In genomic region chr10:42225184-42225935, GRCm38 (mm10) we compare ENCODE assay signal across 14 mouse cellular contexts. TPM values are rescaled to one million over a fixed set of nuclear protein-coding genes. Genes with fewer than 3 reads are reported as not detected.
DNase-seq lines count a peak whose midpoint lies in the region; ATAC-seq and TF ChIP-seq lines count a peak whose summit lies in the region.
"Had no signal": no experiment of that assay in that cellular context is flagged by ENCODE, and none has a peak within 500 bp of the region (broad histone marks: within the 10 kb centered on the region; RNA-seq: fewer than 3 reads in every experiment).

No protein-coding gene starts in this region.

- peaks cover 13% of the 10 kb centered on the region for H3K36me3 ChIP-seq in embryonic facial prominence, embryonic 10.5 days (replicated peaks)
- H3K36me3 ChIP-seq in kidney, embryonic 16.5 days (ENCODE audit: insufficient read depth, low read length): peaks cover 4% of the 10 kb centered on the region; the same call in 1 of the 2 replicates
- H3K36me3 ChIP-seq in megakaryocyte, embryonic 14.5 days (replicated peaks; ENCODE audit: low read length): peaks cover 79% of the 10 kb centered on the region
- H3K36me3 ChIP-seq in midbrain, embryonic 16.5 days (ENCODE audit: control insufficient read depth, insufficient read depth, low read length): no peaks in the 10 kb centered on the region
- H3K36me3 ChIP-seq in hindbrain, postnatal 0 days (ENCODE audit: insufficient read depth, low read length): no peaks in the 10 kb centered on the region
- H3K36me3 ChIP-seq: neural tube, embryonic 13.5 days had no signal

- no peak overlapping the region for H3K4me2 ChIP-seq in kidney, embryonic 16.5 days (replicated peaks; ENCODE audit: low read depth, low read length)
- no peak overlapping the region for H3K4me2 ChIP-seq in midbrain, embryonic 16.5 days (ENCODE audit: low read length)
- no peak overlapping the region for H3K4me2 ChIP-seq in hindbrain, postnatal 0 days (ENCODE audit: low read depth, low read length)
- H3K4me2 ChIP-seq: heart, embryonic 13.5 days; hindbrain, embryonic 14.5 days; neural tube, embryonic 13.5 days had no signal

- peaks cover 57% of the 10 kb centered on the region for H3K4me1 ChIP-seq in embryonic facial prominence, embryonic 10.5 days
- peaks cover 44% of the 10 kb centered on the region for H3K4me1 ChIP-seq in kidney, embryonic 16.5 days (ENCODE audit: insufficient read depth, low read length)
- H3K4me1 ChIP-seq in megakaryocyte, embryonic 14.5 days: peaks cover 95% of the 10 kb centered on the region
- H3K4me1 ChIP-seq in midbrain, embryonic 16.5 days (ENCODE audit: control insufficient read depth, insufficient read depth, low read length): peaks cover 11% of the 10 kb centered on the region; the same call in 1 of the 2 replicates
- H3K4me1 ChIP-seq in hindbrain, postnatal 0 days (ENCODE audit: insufficient read depth, low read length): peaks cover 17% of the 10 kb centered on the region

- no peaks in the 10 kb centered on the region for H3K27me3 ChIP-seq in embryonic facial prominence, embryonic 10.5 days (replicated peaks; ENCODE audit: low read depth, poor library complexity, severe bottlenecking)
- no peaks in the 10 kb centered on the region for H3K27me3 ChIP-seq in kidney, embryonic 16.5 days (ENCODE audit: insufficient read depth, low read length)
- H3K27me3 ChIP-seq in megakaryocyte, embryonic 14.5 days (replicated peaks): no peaks in the 10 kb centered on the region
- no peaks in the 10 kb centered on the region for H3K27me3 ChIP-seq in midbrain, embryonic 16.5 days (ENCODE audit: control insufficient read depth, insufficient read depth, low read depth, low read length)
- no peaks in the 10 kb centered on the region for H3K27me3 ChIP-seq in hindbrain, postnatal 0 days (ENCODE audit: insufficient read depth, low read length)
- H3K27me3 ChIP-seq: heart, embryonic 13.5 days; neural tube, embryonic 13.5 days had no signal

- intact Hi-C loops in gastrocnemius, adult 2 months (cut with DNase I): no loop called here

- ATAC-seq in kidney, embryonic 16.5 days (ENCODE audit: low FRiP score, low TSS enrichment): 0 out of 2 replicates have a peak, but pooled peaks have one; percentile 50
- ATAC-seq in midbrain, embryonic 16.5 days: no peak
- ATAC-seq in hindbrain, postnatal 0 days: no peak

- TF ChIP-seq CTCF in gastrocnemius, adult 2 months (IDR thresholded peaks at IDR 0.05): no peak
- no peak for TF ChIP-seq CTCF in hindbrain, postnatal 0 days (IDR thresholded peaks at IDR 0.05; ENCODE audit: low read depth)

- no peak overlapping the region for H3K9ac ChIP-seq in kidney, embryonic 16.5 days (replicated peaks; ENCODE audit: low read length)
- H3K9ac ChIP-seq in midbrain, embryonic 16.5 days (ENCODE audit: low read depth, low read length): no peak overlapping the region
- H3K9ac ChIP-seq in hindbrain, postnatal 0 days (replicated peaks; ENCODE audit: low read length): no peak overlapping the region
- H3K9ac ChIP-seq: heart, embryonic 13.5 days; hindbrain, embryonic 14.5 days; neural tube, embryonic 13.5 days had no signal

- DNase-seq in gastrocnemius, adult 2 months: no peak
- DNase-seq in gastrocnemius, adult 18-20 months (ENCODE audit: low spot score): no peak
- DNase-seq in embryonic facial prominence, embryonic 10.5 days (ENCODE audit: low spot score): no peak
- DNase-seq in layer of hippocampus, adult 11-12 months (ENCODE audit: low spot score): no peak
- DNase-seq in hindbrain, postnatal 0 days (ENCODE audit: low spot score): no peak
- DNase-seq: lung, adult 18-20 months; midbrain, embryonic 14.5 days; right cerebral cortex, adult 18-20 months had no signal

- peak overlapping the region; percentile 73 for H3K27ac ChIP-seq in gastrocnemius, adult 2 months
- 0 out of 2 replicates have a peak overlapping the region, but pooled peaks have one; percentile 19 for H3K27ac ChIP-seq in embryonic facial prominence, embryonic 10.5 days (replicated peaks)
- 0 out of 2 replicates have a peak overlapping the region, but pooled peaks have one; percentile 30 for H3K27ac ChIP-seq in kidney, embryonic 16.5 days (ENCODE audit: low read length)
- no peak overlapping the region for H3K27ac ChIP-seq in midbrain, embryonic 16.5 days (ENCODE audit: low read length)
- no peak overlapping the region for H3K27ac ChIP-seq in hindbrain, postnatal 0 days
- H3K27ac ChIP-seq: heart, embryonic 13.5 days; hindbrain, embryonic 14.5 days; neural tube, embryonic 13.5 days had no signal

- H3K9me3 ChIP-seq in embryonic facial prominence, embryonic 10.5 days: no peaks in the 10 kb centered on the region
- H3K9me3 ChIP-seq in kidney, embryonic 16.5 days (ENCODE audit: low read length): no peaks in the 10 kb centered on the region
- H3K9me3 ChIP-seq in megakaryocyte, embryonic 14.5 days: no peaks in the 10 kb centered on the region
- no peaks in the 10 kb centered on the region for H3K9me3 ChIP-seq in midbrain, embryonic 16.5 days (replicated peaks; ENCODE audit: control insufficient read depth, low read length, poor library complexity, severe bottlenecking)
- H3K9me3 ChIP-seq in hindbrain, postnatal 0 days (ENCODE audit: low read length): no peaks in the 10 kb centered on the region
- H3K9me3 ChIP-seq: heart, embryonic 13.5 days; neural tube, embryonic 13.5 days had no signal

- peak overlapping the region; percentile 19 for H3K4me3 ChIP-seq in gastrocnemius, adult 2 months
- no peak overlapping the region for H3K4me3 ChIP-seq in embryonic facial prominence, embryonic 10.5 days
- no peak overlapping the region for H3K4me3 ChIP-seq in kidney, embryonic 16.5 days (ENCODE audit: low read length)
- H3K4me3 ChIP-seq in megakaryocyte, embryonic 14.5 days (replicated peaks): peak overlapping the region; percentile 3
- no peak overlapping the region for H3K4me3 ChIP-seq in midbrain, embryonic 16.5 days (ENCODE audit: low read depth, low read length)
- H3K4me3 ChIP-seq in hindbrain, postnatal 0 days (ENCODE audit: low read length): no peak overlapping the region
- H3K4me3 ChIP-seq: heart, embryonic 13.5 days; neural tube, embryonic 13.5 days had no signal

- WGBS in embryonic facial prominence, embryonic 10.5 days: 88% methylated on average over 18 of the region's 18 CpGs
- WGBS in kidney, embryonic 16.5 days: 54% methylated on average over 18 of the region's 18 CpGs
- 93% methylated on average over 18 of the region's 18 CpGs for WGBS in midbrain, embryonic 16.5 days
- 83% methylated on average over 18 of the region's 18 CpGs for WGBS in hindbrain, postnatal 0 days

RNA-seq across cellular contexts. Expression of gene Foxo3, which starts 51.2 kb away (rescaled TPM):
- 10 to 100 TPM; 25.7 to 40.5 TPM for total RNA-seq in gastrocnemius, adult 2 months (2021)
- 10 to 100 TPM; 23.3 to 29.8 TPM for total RNA-seq in gastrocnemius, adult 18-20 months (2021)
- polyA plus RNA-seq in embryonic facial prominence, embryonic 10.5 days (2016; fragmentation: Nextera tagmentation; extraction: Ambion mirVana): 2.8 and 3.3 TPM in 2 replicates
- polyA plus RNA-seq in kidney, embryonic 16.5 days (2015; fragmentation: Nextera tagmentation; extraction: Ambion mirVana): 5.9 and 6.3 TPM in 2 replicates
- polyA plus RNA-seq in megakaryocyte, embryonic 14.5 days (2012; ENCODE audit: insufficient read depth, low replicate concordance): 14.8 and 55.2 TPM in 2 replicates
- 3.8 TPM in 2 replicates for polyA plus RNA-seq in midbrain, embryonic 16.5 days (2015; fragmentation: Nextera tagmentation; extraction: Ambion mirVana)
- 54.7 and 59.2 TPM in 2 replicates for total RNA-seq in hindbrain, postnatal 0 days (2014; rRNA removed)
- 8.4 and 8.6 TPM in 2 replicates for polyA plus RNA-seq in hindbrain, postnatal 0 days (2015; fragmentation: Nextera tagmentation; extraction: Ambion mirVana)

Comparison
In these comparisons a context has a peak if more than half of its experiments do, and no peak if none do; other contexts are left out.
1. H3K27ac ChIP-seq: peak in gastrocnemius, adult 2 months (single experiment), embryonic facial prominence, embryonic 10.5 days (single experiment) and kidney, embryonic 16.5 days (single experiment); none in midbrain, embryonic 16.5 days (single experiment) and hindbrain, postnatal 0 days (single experiment).
2. H3K4me3 ChIP-seq: peak in gastrocnemius, adult 2 months (single experiment) and megakaryocyte, embryonic 14.5 days (single experiment); none in embryonic facial prominence, embryonic 10.5 days (single experiment), kidney, embryonic 16.5 days (single experiment), midbrain, embryonic 16.5 days (single experiment) and hindbrain, postnatal 0 days (single experiment).